Mouse (Mus musculus): ENCODE data around the gene Actg2. TPM values are rescaled to one million over a fixed set of nuclear protein-coding genes. Genes with fewer than 3 reads are reported as not detected.
A peak's percentile ranks its signal among the peaks of the same experiment; 100 is the strongest.
"Not testable (repeated sequence)": the region's sequence is repeated elsewhere in the genome, so short reads cannot be mapped to it uniquely, and the experiment has no call there.

Actg2 gene
- polyA plus RNA-seq (2015; fragmentation: Nextera tagmentation; extraction: Ambion mirVana) = 1,788 and 2,212 TPM in 2 replicates

- peak within 1 kb of the TSS; percentile 68 for H3K9ac ChIP-seq (ENCODE audit: low read length)
- H3K4me2 ChIP-seq (ENCODE audit: low read depth, low read length) = peak within 1 kb of the TSS; percentile 41
- WGBS = 48% methylated on average over 12 of the region's 12 CpGs
- peak; percentile 87 for ATAC-seq (ENCODE audit: insufficient read depth, low FRiP score)
- peaks cover 11% of the 10 kb centered on the region; the same call in 1 of the 2 replicates for H3K4me1 ChIP-seq (ENCODE audit: control insufficient read depth, insufficient read depth, low read length)
- H3K36me3 ChIP-seq (ENCODE audit: control insufficient read depth, insufficient read depth, low read length) = no peaks in the 10 kb centered on the region
- H3K4me3 ChIP-seq (replicated peaks; ENCODE audit: low read length) = peak within 1 kb of the TSS; percentile 43
- peak within 1 kb of the TSS; percentile 96 for H3K27ac ChIP-seq (ENCODE audit: low read length)
- no peaks in the 10 kb centered on the region for H3K27me3 ChIP-seq (ENCODE audit: control insufficient read depth, insufficient read depth, low read length)
- H3K9me3 ChIP-seq (replicated peaks; ENCODE audit: control insufficient read depth, low read length) = no peaks in the 10 kb centered on the region
These were observed at the start of gene Actg2 for GRCm38 (mm10) chr6:83536028-83536794. Gene Actg2, minus strand, starts transcription at chr6:83536265.

- not testable (repeated sequence) for H3K9ac ChIP-seq (ENCODE audit: low read length); H3K4me1 ChIP-seq (ENCODE audit: control insufficient read depth, insufficient read depth, low read length); H3K9me3 ChIP-seq (replicated peaks; ENCODE audit: control insufficient read depth, low read length); H3K27me3 ChIP-seq (ENCODE audit: control insufficient read depth, insufficient read depth, low read length); ATAC-seq (ENCODE audit: insufficient read depth, low FRiP score); H3K36me3 ChIP-seq (ENCODE audit: control insufficient read depth, insufficient read depth, low read length); H3K27ac ChIP-seq (ENCODE audit: low read length); H3K4me2 ChIP-seq (ENCODE audit: low read depth, low read length); H3K4me3 ChIP-seq (replicated peaks; ENCODE audit: low read length)
- 70% methylated on average over 9 of the region's 9 CpGs for WGBS
These were observed 49.3 kb upstream of the Actg2 start for GRCm38 (mm10) chr6:83585328-83585727.

GRCm38 (mm10) chr6:83583591-83583990 lies 47.5 kb upstream of the Actg2 start:
- H3K4me3 ChIP-seq (replicated peaks; ENCODE audit: low read length) = no peak overlapping the region
- no peaks in the 10 kb centered on the region for H3K27me3 ChIP-seq (ENCODE audit: control insufficient read depth, insufficient read depth, low read length)
- no peaks in the 10 kb centered on the region for H3K9me3 ChIP-seq (replicated peaks; ENCODE audit: control insufficient read depth, low read length)
- H3K4me1 ChIP-seq (ENCODE audit: control insufficient read depth, insufficient read depth, low read length) = no peaks in the 10 kb centered on the region; the same call in 1 of the 2 replicates
- no peak overlapping the region for H3K27ac ChIP-seq (ENCODE audit: low read length)
- ATAC-seq (ENCODE audit: insufficient read depth, low FRiP score) = no peak
- no peak overlapping the region for H3K9ac ChIP-seq (ENCODE audit: low read length)
- no peaks in the 10 kb centered on the region for H3K36me3 ChIP-seq (ENCODE audit: control insufficient read depth, insufficient read depth, low read length)
- no peak overlapping the region for H3K4me2 ChIP-seq (ENCODE audit: low read depth, low read length)
- 71% methylated on average over 2 of the region's 2 CpGs for WGBS

- Histone ChIP-seq H3K27ac (ENCODE audit: low read length) (no peak overlapping the region), H3K36me3 (ENCODE audit: control insufficient read depth, insufficient read depth, low read length) (no peaks in the 10 kb centered on the region), H3K27me3 (ENCODE audit: control insufficient read depth, insufficient read depth, low read length) (no peaks in the 10 kb centered on the region), H3K9ac (ENCODE audit: low read length) (no peak overlapping the region), H3K4me2 (ENCODE audit: low read depth, low read length) (no peak overlapping the region), H3K4me3 (replicated peaks; ENCODE audit: low read length) (no peak overlapping the region), H3K9me3 (replicated peaks; ENCODE audit: control insufficient read depth, low read length) (no peaks in the 10 kb centered on the region), H3K4me1 (ENCODE audit: control insufficient read depth, insufficient read depth, low read length) (no peaks in the 10 kb centered on the region; the same call in 1 of the 2 replicates)
- ATAC-seq (ENCODE audit: insufficient read depth, low FRiP score) = no peak
- 3% methylated on average over 6 of the region's 6 CpGs for WGBS
These were observed 46.8 kb upstream of the Actg2 start for GRCm38 (mm10) chr6:83582938-83583270.

GRCm38 (mm10) chr6:83582135-83582937 lies 46.3 kb upstream of the Actg2 start:
- H3K27ac ChIP-seq (ENCODE audit: low read length) = no peak overlapping the region
- H3K9me3 ChIP-seq (replicated peaks; ENCODE audit: control insufficient read depth, low read length) = no peaks in the 10 kb centered on the region
- no peak overlapping the region for H3K4me3 ChIP-seq (replicated peaks; ENCODE audit: low read length)
- H3K27me3 ChIP-seq (ENCODE audit: control insufficient read depth, insufficient read depth, low read length) = no peaks in the 10 kb centered on the region
- H3K9ac ChIP-seq (ENCODE audit: low read length) = no peak overlapping the region
- no peaks in the 10 kb centered on the region; the same call in 1 of the 2 replicates for H3K4me1 ChIP-seq (ENCODE audit: control insufficient read depth, insufficient read depth, low read length)
- no peaks in the 10 kb centered on the region for H3K36me3 ChIP-seq (ENCODE audit: control insufficient read depth, insufficient read depth, low read length)
- H3K4me2 ChIP-seq (ENCODE audit: low read depth, low read length) = no peak overlapping the region
- 52% methylated on average over 20 of the region's 20 CpGs for WGBS
- no peak for ATAC-seq (ENCODE audit: insufficient read depth, low FRiP score)

GRCm38 (mm10) chr6:83577534-83577933 lies 41.5 kb upstream of the Actg2 start:
- no peak for ATAC-seq (ENCODE audit: insufficient read depth, low FRiP score)
- Histone ChIP-seq H3K4me2 (ENCODE audit: low read depth, low read length) (no peak overlapping the region), H3K27ac (ENCODE audit: low read length) (no peak overlapping the region), H3K9me3 (replicated peaks; ENCODE audit: control insufficient read depth, low read length) (no peaks in the 10 kb centered on the region), H3K4me1 (ENCODE audit: control insufficient read depth, insufficient read depth, low read length) (no peaks in the 10 kb centered on the region; the same call in 1 of the 2 replicates), H3K36me3 (ENCODE audit: control insufficient read depth, insufficient read depth, low read length) (no peaks in the 10 kb centered on the region), H3K4me3 (replicated peaks; ENCODE audit: low read length) (no peak overlapping the region), H3K9ac (ENCODE audit: low read length) (no peak overlapping the region), H3K27me3 (ENCODE audit: control insufficient read depth, insufficient read depth, low read length) (no peaks in the 10 kb centered on the region)

- Histone ChIP-seq H3K27ac (ENCODE audit: low read length) (no peak overlapping the region), H3K9me3 (replicated peaks; ENCODE audit: control insufficient read depth, low read length) (no peaks in the 10 kb centered on the region), H3K4me3 (replicated peaks; ENCODE audit: low read length) (no peak overlapping the region), H3K36me3 (ENCODE audit: control insufficient read depth, insufficient read depth, low read length) (no peaks in the 10 kb centered on the region), H3K4me2 (ENCODE audit: low read depth, low read length) (no peak overlapping the region), H3K4me1 (ENCODE audit: control insufficient read depth, insufficient read depth, low read length) (peaks cover 9% of the 10 kb centered on the region), H3K9ac (ENCODE audit: low read length) (no peak overlapping the region), H3K27me3 (ENCODE audit: control insufficient read depth, insufficient read depth, low read length) (no peaks in the 10 kb centered on the region)
- WGBS = 80% methylated on average over 4 of the region's 4 CpGs
- no peak for ATAC-seq (ENCODE audit: insufficient read depth, low FRiP score)
These were observed 39.5 kb upstream of the Actg2 start for GRCm38 (mm10) chr6:83575609-83576008.

- Histone ChIP-seq H3K9me3 (replicated peaks; ENCODE audit: control insufficient read depth, low read length) (no peaks in the 10 kb centered on the region), H3K4me2 (ENCODE audit: low read depth, low read length) (peak within 1 kb of the TSS; percentile 91), H3K4me3 (replicated peaks; ENCODE audit: low read length) (peak within 1 kb of the TSS; percentile 79), H3K27me3 (ENCODE audit: control insufficient read depth, insufficient read depth, low read length) (no peaks in the 10 kb centered on the region), H3K4me1 (ENCODE audit: control insufficient read depth, insufficient read depth, low read length) (peaks cover 9% of the 10 kb centered on the region), H3K36me3 (ENCODE audit: control insufficient read depth, insufficient read depth, low read length) (no peaks in the 10 kb centered on the region), H3K27ac (ENCODE audit: low read length) (peak within 1 kb of the TSS; percentile 75), H3K9ac (ENCODE audit: low read length) (peak within 1 kb of the TSS; percentile 92)
- under 1% methylated on average over 6 of the region's 11 CpGs for WGBS
- ATAC-seq (ENCODE audit: insufficient read depth, low FRiP score) = peak; percentile 55
These were observed 36.6 kb upstream of the Actg2 start, which contains the start of gene Stambp for GRCm38 (mm10) chr6:83572671-83573070. Gene Stambp, minus strand, starts transcription at chr6:83572729.
